Mouse (Mus musculus): ENCODE measurements around the gene Slfn5. TPM values are rescaled to one million over a fixed set of nuclear protein-coding genes. Genes with fewer than 3 reads are reported as not detected.

Gene Slfn5
- 0.49 and 0.86 TPM in 2 replicates for polyA plus RNA-seq (2014; fragmentation: Nextera tagmentation; extraction: Ambion mirVana)

GRCm38 (mm10) chr11:82950736-82951481 lies at the start of gene Slfn5:
Gene Slfn5 (plus strand): TSS chr11:82951349.
- Histone ChIP-seq H3K9ac (ENCODE audit: low read depth, low read length) (no peak within 1 kb of the TSS), H3K9me3 (ENCODE audit: control insufficient read depth, low read length) (no peaks in the 10 kb centered on the region), H3K27me3 (replicated peaks; ENCODE audit: control insufficient read depth, insufficient read depth, low read length) (peaks cover 43% of the 10 kb centered on the region), H3K4me2 (peak within 1 kb of the TSS; percentile 50), H3K36me3 (ENCODE audit: control insufficient read depth, insufficient read depth, low read length) (no peaks in the 10 kb centered on the region), H3K4me3 (ENCODE audit: low read depth, low read length) (no peak within 1 kb of the TSS), H3K27ac (ENCODE audit: low read depth, low read length) (no peak within 1 kb of the TSS), H3K4me1 (replicated peaks; ENCODE audit: control insufficient read depth, insufficient read depth, low read length) (peaks cover 10% of the 10 kb centered on the region; the same call in 1 of the 2 replicates)
- DNase-seq (ENCODE audit: low spot score) (no peak), ATAC-seq (replicated peaks; ENCODE audit: low FRiP score) (no peak)
- WGBS, result 6% methylated on average over 10 of the region's 10 CpGs

DNA sequence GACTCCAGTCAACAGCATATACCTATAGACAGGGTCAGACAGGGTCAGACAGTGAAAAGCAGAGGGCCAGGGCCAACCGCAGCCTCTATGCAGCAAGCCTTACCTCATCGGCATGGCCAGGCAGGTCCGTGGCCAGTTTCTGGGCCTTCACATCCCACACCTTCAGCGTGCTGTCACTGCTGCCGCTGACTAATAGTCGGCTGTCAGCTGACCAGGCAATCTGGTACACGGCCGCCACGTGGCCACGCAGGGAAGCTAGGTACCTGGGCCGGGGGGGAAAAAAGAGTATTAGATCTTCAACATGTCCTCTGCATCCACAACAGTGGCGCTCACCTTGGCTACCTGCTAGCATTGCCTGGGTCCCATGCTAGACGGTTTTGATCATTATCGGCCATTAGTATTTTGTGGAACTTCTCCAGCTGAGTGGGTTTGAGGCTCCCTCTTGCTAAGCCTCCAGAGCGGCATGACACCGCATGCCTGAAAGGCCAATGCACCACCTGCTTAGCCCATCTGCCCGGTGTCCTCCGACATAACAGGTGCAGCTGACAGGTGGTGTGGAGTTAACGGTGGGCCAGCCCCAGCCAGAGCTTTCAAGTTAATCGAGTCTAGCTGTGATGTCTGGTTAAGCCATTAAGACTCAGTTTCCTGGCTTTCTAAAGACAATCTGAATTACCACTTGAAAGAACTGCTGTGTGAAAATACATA lies 49.4 kb upstream of the Slfn5 start:
- Histone ChIP-seq H3K9me3 (ENCODE audit: control insufficient read depth, low read length) (no peaks in the 10 kb centered on the region), H3K4me3 (ENCODE audit: low read depth, low read length) (no peak overlapping the region), H3K27me3 (replicated peaks; ENCODE audit: control insufficient read depth, insufficient read depth, low read length) (no peaks in the 10 kb centered on the region), H3K36me3 (ENCODE audit: control insufficient read depth, insufficient read depth, low read length) (peaks cover 46% of the 10 kb centered on the region), H3K27ac (ENCODE audit: low read depth, low read length) (no peak overlapping the region), H3K4me1 (replicated peaks; ENCODE audit: control insufficient read depth, insufficient read depth, low read length) (peaks cover 5% of the 10 kb centered on the region; the same call in 1 of the 2 replicates), H3K4me2 (no peak overlapping the region), H3K9ac (ENCODE audit: low read depth, low read length) (no peak overlapping the region)
- no peak for ATAC-seq (replicated peaks; ENCODE audit: low FRiP score)
- 92% methylated on average over 20 of the region's 20 CpGs for WGBS
- DNase-seq (ENCODE audit: low spot score), result no peak

DNA sequence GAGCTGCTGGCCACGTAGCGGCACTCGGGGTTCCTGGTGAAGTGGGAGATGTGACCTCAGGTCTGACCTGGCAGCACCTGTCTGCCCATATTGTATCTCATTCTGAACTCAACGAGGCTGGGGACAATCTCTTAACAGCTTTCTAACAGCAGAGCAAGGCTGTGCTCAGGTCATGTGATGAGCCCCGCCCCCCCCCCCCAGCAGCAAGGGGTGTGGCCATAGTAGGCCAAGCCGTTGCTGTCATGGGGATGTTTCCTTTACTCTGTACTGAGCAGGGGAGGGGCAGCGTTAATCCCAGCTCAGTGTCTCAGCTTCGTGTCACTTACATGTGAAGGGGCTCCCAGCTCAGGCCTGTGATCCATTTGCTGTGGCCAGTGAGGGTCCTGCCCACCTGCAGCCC lies 46.2 kb upstream of the Slfn5 start:
- DNase-seq (ENCODE audit: low spot score) (no peak), ATAC-seq (replicated peaks; ENCODE audit: low FRiP score) (0 out of 2 replicates have a peak, but pooled peaks have one; percentile 29)
- H3K27me3 ChIP-seq (replicated peaks; ENCODE audit: control insufficient read depth, insufficient read depth, low read length), result no peaks in the 10 kb centered on the region; the same call in 1 of the 2 replicates
- H3K4me1 ChIP-seq (replicated peaks; ENCODE audit: control insufficient read depth, insufficient read depth, low read length), result peaks cover 11% of the 10 kb centered on the region; the same call in 1 of the 2 replicates
- no peak overlapping the region for H3K9ac ChIP-seq (ENCODE audit: low read depth, low read length)
- H3K4me3 ChIP-seq (ENCODE audit: low read depth, low read length), result no peak overlapping the region
- H3K36me3 ChIP-seq (ENCODE audit: control insufficient read depth, insufficient read depth, low read length), result peaks cover 46% of the 10 kb centered on the region
- no peak overlapping the region for H3K4me2 ChIP-seq
- no peak overlapping the region for H3K27ac ChIP-seq (ENCODE audit: low read depth, low read length)
- H3K9me3 ChIP-seq (ENCODE audit: control insufficient read depth, low read length), result no peaks in the 10 kb centered on the region
- 61% methylated on average over 8 of the region's 8 CpGs for WGBS

DNA sequence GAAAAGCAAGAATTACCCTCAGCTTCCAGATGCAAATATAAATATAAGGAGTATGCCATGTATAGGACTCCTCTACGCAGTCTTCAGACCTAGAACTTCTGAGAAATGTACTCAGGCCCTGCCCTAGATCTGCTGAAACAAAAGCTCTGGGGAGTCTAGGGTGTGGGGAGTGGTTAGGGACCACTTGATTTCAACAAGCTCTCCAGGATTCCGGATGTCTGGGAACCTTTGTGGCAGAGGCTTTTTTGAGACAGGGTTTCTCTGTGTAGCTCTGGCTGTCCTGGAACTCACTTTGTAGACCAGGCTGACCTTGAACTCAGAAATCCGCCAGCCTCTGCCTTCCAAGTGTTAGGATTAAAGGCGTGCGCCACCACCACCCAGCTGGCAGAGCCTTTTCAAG lies 45.3 kb upstream of the Slfn5 start:
- no peak overlapping the region for H3K4me2 ChIP-seq
- no peaks in the 10 kb centered on the region for H3K9me3 ChIP-seq (ENCODE audit: control insufficient read depth, low read length)
- WGBS, result 87% methylated on average over 5 of the region's 5 CpGs
- H3K9ac ChIP-seq (ENCODE audit: low read depth, low read length), result no peak overlapping the region
- no peak for ATAC-seq (replicated peaks; ENCODE audit: low FRiP score)
- no peak for DNase-seq (ENCODE audit: low spot score)
- no peaks in the 10 kb centered on the region; the same call in 1 of the 2 replicates for H3K27me3 ChIP-seq (replicated peaks; ENCODE audit: control insufficient read depth, insufficient read depth, low read length)
- no peak overlapping the region for H3K4me3 ChIP-seq (ENCODE audit: low read depth, low read length)
- H3K27ac ChIP-seq (ENCODE audit: low read depth, low read length), result no peak overlapping the region
- peaks cover 46% of the 10 kb centered on the region for H3K36me3 ChIP-seq (ENCODE audit: control insufficient read depth, insufficient read depth, low read length)
- peaks cover 11% of the 10 kb centered on the region; the same call in 1 of the 2 replicates for H3K4me1 ChIP-seq (replicated peaks; ENCODE audit: control insufficient read depth, insufficient read depth, low read length)

DNA sequence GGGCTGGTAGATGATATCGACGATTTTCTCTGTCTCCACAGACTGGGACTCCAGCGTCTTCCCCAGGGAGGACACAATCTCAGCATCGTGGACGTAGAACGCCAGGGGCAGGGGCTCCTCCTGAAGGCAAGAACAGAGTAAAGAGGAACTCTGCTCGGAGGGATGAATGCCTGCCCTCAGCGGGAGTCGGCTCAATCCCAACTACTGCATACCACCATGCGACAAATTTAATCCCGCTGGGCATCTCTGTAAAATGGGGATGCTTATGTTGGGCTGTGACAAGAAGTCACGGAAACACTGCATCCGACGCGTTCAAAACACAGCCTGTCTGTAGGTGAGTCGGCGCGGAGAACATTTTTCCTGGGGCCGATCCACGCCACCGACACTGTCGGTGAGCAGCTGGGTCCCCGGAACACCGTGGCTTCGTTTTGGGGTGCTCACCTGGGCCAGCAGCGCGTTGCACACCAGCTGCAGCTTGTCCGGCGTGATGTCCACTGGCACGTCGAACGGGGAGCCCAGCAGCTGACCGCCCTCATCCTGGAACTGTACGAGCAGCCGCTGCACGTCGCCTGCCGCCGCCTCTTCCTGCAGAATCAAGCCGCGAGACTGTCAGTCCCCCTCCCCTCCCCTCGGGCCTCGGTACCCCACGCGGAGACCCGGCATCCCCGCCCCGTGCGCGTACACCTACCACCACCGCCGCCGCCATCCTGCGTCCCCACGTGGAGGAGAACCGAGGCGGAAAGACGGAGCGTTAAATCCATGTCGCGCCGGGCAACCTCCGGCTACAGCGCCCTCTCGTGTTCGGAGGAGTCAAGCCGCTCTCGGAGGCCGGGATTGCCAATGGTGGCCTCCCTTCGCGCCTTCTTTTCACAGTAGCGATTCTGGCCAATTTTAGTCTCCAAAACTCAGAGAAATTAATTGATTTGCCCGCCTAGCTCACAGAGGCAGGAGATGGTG lies 43.2 kb upstream of the Slfn5 start, which contains the start of gene Nle1:
TSS of gene Nle1 (minus strand) at position 761 of the 957 bp plus-strand sequence.
- DNase-seq (ENCODE audit: low spot score), result peak; percentile 93
- Histone ChIP-seq H3K4me3 (ENCODE audit: low read depth, low read length) (peak within 1 kb of the TSS; percentile 76), H3K27ac (ENCODE audit: low read depth, low read length) (no peak within 1 kb of the TSS; the same call in 1 of the 2 replicates), H3K36me3 (ENCODE audit: control insufficient read depth, insufficient read depth, low read length) (peaks cover 27% of the 10 kb centered on the region; the same call in 1 of the 2 replicates), H3K27me3 (replicated peaks; ENCODE audit: control insufficient read depth, insufficient read depth, low read length) (peaks cover 9% of the 10 kb centered on the region), H3K9me3 (ENCODE audit: control insufficient read depth, low read length) (no peaks in the 10 kb centered on the region), H3K9ac (ENCODE audit: low read depth, low read length) (peak within 1 kb of the TSS; percentile 78), H3K4me2 (peak within 1 kb of the TSS; percentile 88), H3K4me1 (replicated peaks; ENCODE audit: control insufficient read depth, insufficient read depth, low read length) (peaks cover 14% of the 10 kb centered on the region; the same call in 1 of the 2 replicates)
- WGBS, result 1% methylated on average over 73 of the region's 73 CpGs
- ATAC-seq (replicated peaks; ENCODE audit: low FRiP score), result peak; percentile 75

- H3K27me3 ChIP-seq (replicated peaks; ENCODE audit: control insufficient read depth, insufficient read depth, low read length), result peaks cover 14% of the 10 kb centered on the region
- ATAC-seq (replicated peaks; ENCODE audit: low FRiP score) (peak; percentile 8; the same call in 1 of the 2 replicates), DNase-seq (ENCODE audit: low spot score) (no peak)
- H3K9ac ChIP-seq (ENCODE audit: low read depth, low read length), result peak overlapping the region; percentile 78
- no peak overlapping the region for H3K27ac ChIP-seq (ENCODE audit: low read depth, low read length)
- peak overlapping the region; percentile 88 for H3K4me2 ChIP-seq
- peaks cover 22% of the 10 kb centered on the region; the same call in 1 of the 2 replicates for H3K36me3 ChIP-seq (ENCODE audit: control insufficient read depth, insufficient read depth, low read length)
- 51% methylated on average over 10 of the region's 10 CpGs for WGBS
- H3K9me3 ChIP-seq (ENCODE audit: control insufficient read depth, low read length), result no peaks in the 10 kb centered on the region
- peak overlapping the region; percentile 76 for H3K4me3 ChIP-seq (ENCODE audit: low read depth, low read length)
- peaks cover 14% of the 10 kb centered on the region; the same call in 1 of the 2 replicates for H3K4me1 ChIP-seq (replicated peaks; ENCODE audit: control insufficient read depth, insufficient read depth, low read length)
Observed at GRCm38 (mm10) chr11:82908608-82908989, 42.5 kb upstream of the Slfn5 start.

DNA sequence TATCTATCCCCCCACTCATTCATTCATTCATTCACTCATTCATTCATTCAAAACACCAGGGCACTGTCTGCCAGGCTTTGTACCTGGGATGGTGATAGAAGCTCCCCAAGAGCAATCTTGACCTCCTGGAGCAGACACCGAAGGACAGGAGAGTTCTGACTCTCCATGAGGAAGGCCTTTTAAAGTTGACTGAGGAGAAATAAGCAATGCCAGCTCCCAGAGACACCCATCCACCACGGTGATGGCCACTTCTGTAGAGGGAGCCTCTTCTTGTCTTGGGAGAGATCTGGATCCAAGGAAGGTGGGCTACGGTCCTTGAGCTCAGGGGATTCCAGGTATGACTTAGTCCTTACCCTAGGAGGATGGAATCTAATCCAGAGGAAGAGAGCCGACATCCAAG lies 40.9 kb upstream of the Slfn5 start, which contains the start of gene Unc45b:
TSS of gene Unc45b (plus strand) at position 301 of the 400 bp plus-strand sequence.
- H3K9me3 ChIP-seq (ENCODE audit: control insufficient read depth, low read length), result no peaks in the 10 kb centered on the region
- no peak within 1 kb of the TSS for H3K9ac ChIP-seq (ENCODE audit: low read depth, low read length)
- H3K4me2 ChIP-seq, result no peak within 1 kb of the TSS; the same call in 1 of the 2 replicates
- WGBS, result 86% methylated on average over 4 of the region's 4 CpGs
- peaks cover 10% of the 10 kb centered on the region; the same call in 1 of the 2 replicates for H3K36me3 ChIP-seq (ENCODE audit: control insufficient read depth, insufficient read depth, low read length)
- DNase-seq (ENCODE audit: low spot score) (no peak), ATAC-seq (replicated peaks; ENCODE audit: low FRiP score) (no peak)
- H3K4me3 ChIP-seq (ENCODE audit: low read depth, low read length), result no peak within 1 kb of the TSS
- peaks cover 11% of the 10 kb centered on the region; the same call in 1 of the 2 replicates for H3K4me1 ChIP-seq (replicated peaks; ENCODE audit: control insufficient read depth, insufficient read depth, low read length)
- peaks cover 14% of the 10 kb centered on the region for H3K27me3 ChIP-seq (replicated peaks; ENCODE audit: control insufficient read depth, insufficient read depth, low read length)
- H3K27ac ChIP-seq (ENCODE audit: low read depth, low read length), result no peak within 1 kb of the TSS

Data from liver, embryonic 11.5 days (tissue).